Mouse (Mus musculus) stomach, adult 2 months (tissue): Measurements from ENCODE around the gene Cabs1. TPM values are rescaled to one million over a fixed set of nuclear protein-coding genes. Genes with fewer than 3 reads are reported as not detected.

ENCODE experiments used
- polyA plus RNA-seq: library from polyadenylated mRNA; depleted of rRNA; stranded (reverse); fragments of >200 nt; gene quantifications from 2 replicates; pipeline ENCODE4 v1.2.3, GENCODE M21; 2012; rRNA removed

Gene Cabs1
- polyA plus RNA-seq: not detected in 2 replicates

DNA sequence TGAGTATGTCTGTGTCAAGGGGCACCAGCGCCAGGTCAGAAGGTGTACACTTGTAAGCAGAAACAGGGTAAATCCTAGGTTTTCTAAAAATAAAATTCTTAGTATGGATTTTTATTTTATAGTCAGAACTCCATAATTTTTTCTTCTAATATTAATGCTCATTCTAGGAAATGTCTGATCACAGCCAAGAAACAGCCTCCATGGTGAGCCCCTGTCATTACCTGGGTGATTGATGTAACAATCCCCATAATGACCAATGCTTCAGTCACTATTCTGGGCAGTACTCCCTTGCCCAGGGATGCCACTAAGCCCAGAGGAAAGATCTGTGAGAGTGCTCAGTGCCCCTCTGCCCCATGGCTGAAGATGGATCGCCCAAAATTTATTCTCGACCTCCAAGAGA, at the start of gene Cabs1:
TSS of gene Cabs1 (plus strand) at position 301 of the 400 bp plus-strand sequence.

DNA sequence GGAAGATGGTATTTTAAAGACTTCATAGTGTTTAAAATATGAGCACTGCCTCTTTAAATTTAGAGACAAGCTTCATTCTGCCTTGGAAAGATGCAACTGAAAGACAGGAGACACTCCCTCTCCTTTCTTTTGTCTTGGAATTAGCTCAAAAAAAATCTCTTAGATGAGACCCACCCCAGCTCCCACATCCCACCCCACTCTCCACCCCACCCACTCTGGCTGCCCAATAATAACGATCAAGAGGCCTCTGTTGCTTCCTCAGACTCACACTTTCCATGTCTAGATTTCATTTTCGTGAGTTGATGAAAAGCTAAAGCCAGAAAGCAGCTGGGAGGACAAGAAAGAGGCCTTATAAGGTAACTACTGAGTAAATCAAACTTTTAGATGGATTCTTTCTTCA, 10.0 kb upstream of the Cabs1 start, which contains the start of the genes 2310003L06Rik and Gm28434:
TSS of gene 2310003L06Rik (plus strand) at position 259 of the 400 bp plus-strand sequence.
TSS of gene Gm28434 (plus strand) at position 317 of the 400 bp plus-strand sequence.

DNA sequence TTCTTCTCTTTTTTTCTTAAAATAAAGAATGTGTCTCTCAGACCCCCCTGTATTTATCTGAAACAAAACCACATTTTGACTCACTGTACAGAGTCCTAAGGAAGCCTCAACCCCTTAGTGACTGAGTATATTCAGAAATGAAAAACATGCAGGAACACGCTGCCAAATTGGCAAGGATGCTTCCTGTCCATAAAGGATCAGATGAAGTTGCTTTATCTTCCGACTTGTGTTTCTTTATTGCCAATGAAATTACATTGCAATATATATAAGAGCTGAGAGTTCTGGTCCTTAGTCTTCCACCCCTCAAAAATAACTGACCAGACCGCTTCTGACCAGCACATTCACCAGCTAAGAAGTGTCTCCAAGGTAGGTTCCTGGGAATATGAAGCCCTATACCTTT, 23.0 kb downstream of the Cabs1 start, which contains the start of gene Smr3a:
TSS of gene Smr3a (plus strand) at position 301 of the 400 bp plus-strand sequence.

Other genes with a start within 250 kb of the Cabs1 start
- gene Csn1s2a, start 204.9 kb upstream of the Cabs1 start, polyA plus RNA-seq: not detected in 2 replicates
- gene Csn1s2b, start 171.4 kb upstream of the Cabs1 start, polyA plus RNA-seq: not detected in 2 replicates
- gene Prr27, start 153.8 kb upstream of the Cabs1 start, polyA plus RNA-seq: not detected in 2 replicates
- not detected in 2 replicates for gene Odam, start 94.4 kb upstream of the Cabs1 start, polyA plus RNA-seq
- not detected in 2 replicates for gene Csn3, start 53.9 kb upstream of the Cabs1 start, polyA plus RNA-seq
- gene 2310003L06Rik, start 10.0 kb upstream of the Cabs1 start, polyA plus RNA-seq: not detected in 2 replicates
- gene Gm28434, start 9.9 kb upstream of the Cabs1 start, polyA plus RNA-seq: not detected in 2 replicates
- gene Smr3a, start 23.1 kb downstream of the Cabs1 start, polyA plus RNA-seq: not detected in 2 replicates
- not detected in 2 replicates for gene Smr2, start 107.1 kb downstream of the Cabs1 start, polyA plus RNA-seq
- not detected in 2 replicates for gene Gm11116, start 132.1 kb downstream of the Cabs1 start, polyA plus RNA-seq
- gene Gm11115, start 174.7 kb downstream of the Cabs1 start, polyA plus RNA-seq: not detected in 2 replicates